Mouse (Mus musculus) kidney, adult 2 months (tissue): ENCODE results near the gene Tex21.

Source experiments
- CTCF ChIP-seq: fragments of 200-500 bp; conservative IDR thresholded peaks from 2 replicates; pipeline ENCODE4 v1.5.1; 2011; ENCODE audit warnings: low read depth, mild to moderate bottlenecking, control low read depth, low read length, moderate library complexity, mixed read lengths; ENCODE audit not compliant: insufficient read depth, insufficient read length
- POLR2A ChIP-seq: fragments of 200-500 bp; IDR thresholded peaks from one replicate; pipeline ENCODE4 v1.6.1; 2011; ENCODE audit warnings: low read depth, low read length, control low read depth

GRCm38 (mm10) chr12:76186473-76186872 lies 60.1 kb downstream of the Tex21 start:
- TF ChIP-seq CTCF (no peak), POLR2A (no peak)
